Mouse (Mus musculus) limb, embryonic 12.5 days (tissue): ENCODE measurements at regions not wholly inside any gene's neighbourhood (a gene's known extent, or its start where the extent isn't known, plus 50 kb on each side); places are given as distances from the start of the nearest gene placed in this dataset.

Experiments used
- ATAC-seq: fragments of 200-750 bp; cut with Nextera tagmentation; 2 replicates; pipeline ENCODE4 v1.8.0; 2017; ENCODE audit warnings: low read depth, moderate TSS enrichment; ENCODE audit not compliant: insufficient number of reproducible peaks, insufficient read depth, low FRiP score, low TSS enrichment
- H3K27ac ChIP-seq: fragments of 300-500 bp; sonication (generic); 2 replicates; pipeline ENCODE4 v1.5.1; 2016; ENCODE audit warnings: mild to moderate bottlenecking, moderate library complexity
- H3K27me3 ChIP-seq: fragments of 300-500 bp; sonication (generic); 2 replicates; pipeline ENCODE4 v1.6.1; 2016; ENCODE audit warnings: mild to moderate bottlenecking, moderate library complexity
- H3K36me3 ChIP-seq: fragments of 300-500 bp; sonication (generic); 2 replicates; pipeline ENCODE4 v1.6.1; 2016; ENCODE audit warnings: mild to moderate bottlenecking, moderate library complexity
- H3K4me1 ChIP-seq: fragments of 300-500 bp; sonication (generic); replicated peaks from 2 replicates; pipeline ENCODE4 v1.6.1; 2016
- H3K4me2 ChIP-seq: fragments of 300-500 bp; sonication (generic); 2 replicates; pipeline ENCODE4 v1.6.1; 2016; ENCODE audit warnings: mild to moderate bottlenecking, moderate library complexity
- H3K4me3 ChIP-seq: fragments of 300-500 bp; sonication (generic); replicated peaks from 2 replicates; pipeline ENCODE4 v1.5.1; 2016; ENCODE audit warnings: mild to moderate bottlenecking
- H3K9ac ChIP-seq: fragments of 300-500 bp; sonication (generic); replicated peaks from 2 replicates; pipeline ENCODE4 v1.6.1; 2016; ENCODE audit warnings: mild to moderate bottlenecking, moderate library complexity
- H3K9me3 ChIP-seq: fragments of 300-500 bp; sonication (generic); 2 replicates; pipeline ENCODE4 v1.6.1; 2016; ENCODE audit warnings: mild to moderate bottlenecking, moderate library complexity
- WGBS: fragments of 180-500 bp; shearing (Covaris S2); methylation state at CpG from one replicate; pipeline ENCODE4 v1.1.7; 2016; 5-methylcytosine and 5-hydroxymethylcytosine counted together

GRCm38 (mm10) chr9:98791709-98792108 is 50.6 kb upstream of the Prr23a1 start:
- 56% methylated on average over 4 of the region's 4 CpGs for WGBS

GRCm38 (mm10) chr9:98773651-98774185 is 68.6 kb upstream of the Prr23a1 start:
- no peak overlapping the region for H3K4me3 ChIP-seq
- no peaks in the 10 kb centered on the region for H3K9me3 ChIP-seq
- H3K9ac ChIP-seq = no peak overlapping the region
- no peaks in the 10 kb centered on the region for H3K36me3 ChIP-seq
- H3K4me2 ChIP-seq = no peak overlapping the region
- ATAC-seq = no peak
- no peaks in the 10 kb centered on the region for H3K4me1 ChIP-seq
- H3K27me3 ChIP-seq = no peaks in the 10 kb centered on the region
- 73% methylated on average over 5 of the region's 5 CpGs for WGBS
- no peak overlapping the region for H3K27ac ChIP-seq

More at GRCm38 (mm10) chr9:98791709-98792108, 50.6 kb upstream of the Prr23a1 start:
- Histone ChIP-seq H3K4me1 (no peaks in the 10 kb centered on the region), H3K36me3 (no peaks in the 10 kb centered on the region), H3K9ac (no peak overlapping the region), H3K9me3 (no peaks in the 10 kb centered on the region), H3K27me3 (no peaks in the 10 kb centered on the region), H3K4me2 (no peak overlapping the region), H3K4me3 (no peak overlapping the region), H3K27ac (no peak overlapping the region)
- no peak for ATAC-seq

- no peak for ATAC-seq
- H3K36me3 ChIP-seq = no peaks in the 10 kb centered on the region
- H3K4me2 ChIP-seq = no peak overlapping the region
- H3K9me3 ChIP-seq = no peaks in the 10 kb centered on the region
- no peaks in the 10 kb centered on the region for H3K4me1 ChIP-seq
- H3K9ac ChIP-seq = no peak overlapping the region
- 88% methylated on average over 11 of the region's 11 CpGs for WGBS
- H3K27ac ChIP-seq = no peak overlapping the region
- H3K27me3 ChIP-seq = no peaks in the 10 kb centered on the region
- H3K4me3 ChIP-seq = no peak overlapping the region
Measured at GRCm38 (mm10) chr9:98773212-98773611, 69.1 kb upstream of the Prr23a1 start.

- no peak for ATAC-seq
- Histone ChIP-seq H3K4me2 (no peak overlapping the region), H3K4me1 (0 out of 2 replicates have a peak, but pooled peaks cover 7% of the 10 kb centered on the region), H3K4me3 (no peak overlapping the region), H3K9ac (no peak overlapping the region), H3K9me3 (no peaks in the 10 kb centered on the region), H3K36me3 (no peaks in the 10 kb centered on the region), H3K27ac (no peak overlapping the region), H3K27me3 (no peaks in the 10 kb centered on the region)
- WGBS = 85% methylated on average over 4 of the region's 4 CpGs
Measured at GRCm38 (mm10) chr9:98754764-98755163, 87.5 kb upstream of the Prr23a1 start.

GRCm38 (mm10) chr9:98753356-98753953 is 88.8 kb upstream of the Prr23a1 start:
- WGBS = 62% methylated on average over 6 of the region's 6 CpGs
- no peaks in the 10 kb centered on the region; the same call in 1 of the 2 replicates for H3K27me3 ChIP-seq
- 0 out of 2 replicates have a peak, but pooled peaks cover 7% of the 10 kb centered on the region for H3K4me1 ChIP-seq
- no peak overlapping the region for H3K27ac ChIP-seq
- H3K4me3 ChIP-seq = no peak overlapping the region
- no peak for ATAC-seq
- no peaks in the 10 kb centered on the region for H3K36me3 ChIP-seq
- no peaks in the 10 kb centered on the region for H3K9me3 ChIP-seq
- H3K4me2 ChIP-seq = no peak overlapping the region
- no peak overlapping the region for H3K9ac ChIP-seq

- H3K36me3 ChIP-seq = no peaks in the 10 kb centered on the region
- no peak overlapping the region for H3K9ac ChIP-seq
- no peaks in the 10 kb centered on the region for H3K9me3 ChIP-seq
- no peak overlapping the region for H3K4me3 ChIP-seq
- H3K4me1 ChIP-seq = no peaks in the 10 kb centered on the region
- no peak overlapping the region for H3K4me2 ChIP-seq
- H3K27ac ChIP-seq = no peak overlapping the region
- no peaks in the 10 kb centered on the region for H3K27me3 ChIP-seq
- ATAC-seq = no peak
Measured at GRCm38 (mm10) chr9:98743785-98744184, 98.5 kb upstream of the Prr23a1 start.

- H3K27ac ChIP-seq = no peak overlapping the region
- peaks cover 12% of the 10 kb centered on the region for H3K4me1 ChIP-seq
- H3K27me3 ChIP-seq = no peaks in the 10 kb centered on the region
- H3K36me3 ChIP-seq = no peaks in the 10 kb centered on the region
- no peak overlapping the region for H3K9ac ChIP-seq
- peaks cover 6% of the 10 kb centered on the region for H3K9me3 ChIP-seq
- H3K4me2 ChIP-seq = no peak overlapping the region
- H3K4me3 ChIP-seq = no peak overlapping the region
- ATAC-seq = no peak
- 56% methylated on average over 5 of the region's 5 CpGs for WGBS
Measured at GRCm38 (mm10) chr9:98727276-98727860, 114.9 kb upstream of the Prr23a1 start.

- Histone ChIP-seq H3K4me3 (no peak overlapping the region), H3K9me3 (peaks cover under 1% of the 10 kb centered on the region; the same call in 1 of the 2 replicates), H3K9ac (no peak overlapping the region), H3K36me3 (no peaks in the 10 kb centered on the region), H3K27me3 (no peaks in the 10 kb centered on the region), H3K4me2 (no peak overlapping the region), H3K27ac (no peak overlapping the region), H3K4me1 (peaks cover 12% of the 10 kb centered on the region)
- 0 out of 2 replicates have a peak, but pooled peaks have one; percentile 47 for ATAC-seq
- WGBS = 39% methylated on average over 5 of the region's 5 CpGs
Measured at GRCm38 (mm10) chr9:98726638-98727037, 115.7 kb upstream of the Prr23a1 start.

- Histone ChIP-seq H3K4me2 (no peak overlapping the region), H3K4me1 (peaks cover 12% of the 10 kb centered on the region), H3K27ac (no peak overlapping the region), H3K27me3 (no peaks in the 10 kb centered on the region), H3K9ac (no peak overlapping the region), H3K9me3 (no peaks in the 10 kb centered on the region), H3K36me3 (no peaks in the 10 kb centered on the region), H3K4me3 (no peak overlapping the region)
- ATAC-seq = no peak
- WGBS = 75% methylated on average over 3 of the region's 3 CpGs
Measured at GRCm38 (mm10) chr9:98722885-98723284, 119.4 kb upstream of the Prr23a1 start.

GRCm38 (mm10) chr9:98721381-98721780 is 119.9 kb upstream of the Mrps22 start:
- no peak for ATAC-seq
- WGBS = 88% methylated on average over 5 of the region's 5 CpGs
- no peak overlapping the region for H3K27ac ChIP-seq
- no peak overlapping the region for H3K9ac ChIP-seq
- H3K4me2 ChIP-seq = no peak overlapping the region
- no peaks in the 10 kb centered on the region for H3K9me3 ChIP-seq
- no peak overlapping the region for H3K4me3 ChIP-seq
- H3K36me3 ChIP-seq = no peaks in the 10 kb centered on the region
- H3K27me3 ChIP-seq = no peaks in the 10 kb centered on the region
- peaks cover 2% of the 10 kb centered on the region for H3K4me1 ChIP-seq

GRCm38 (mm10) chr9:98717701-98718270 is 116.3 kb upstream of the Mrps22 start:
- Histone ChIP-seq H3K4me2 (no peak overlapping the region), H3K9me3 (no peaks in the 10 kb centered on the region), H3K9ac (no peak overlapping the region), H3K36me3 (no peaks in the 10 kb centered on the region), H3K27me3 (no peaks in the 10 kb centered on the region), H3K4me3 (no peak overlapping the region), H3K4me1 (peaks cover under 1% of the 10 kb centered on the region), H3K27ac (no peak overlapping the region)
- 75% methylated on average over 11 of the region's 11 CpGs for WGBS
- no peak for ATAC-seq
